Mouse (Mus musculus) Muller cell, postnatal 12 days (primary cell): Measurements from ENCODE around the gene B3gnt2.

ENCODE experiments used
- DNase-seq: peaks from one replicate; pipeline ENCODE4 v3.0.0-alpha.2; 2015; ENCODE audit errors: inconsistent ontology term

B3gnt2 gene

GRCm38 (mm10) chr11:22860335-22861227, at the start of gene B3gnt2:
Gene B3gnt2, minus strand, starts transcription at chr11:22860961.
- DNase-seq = no peak

- DNase-seq = no peak
These were observed 45.7 kb upstream of the B3gnt2 start for GRCm38 (mm10) chr11:22906453-22906865.

DNA sequence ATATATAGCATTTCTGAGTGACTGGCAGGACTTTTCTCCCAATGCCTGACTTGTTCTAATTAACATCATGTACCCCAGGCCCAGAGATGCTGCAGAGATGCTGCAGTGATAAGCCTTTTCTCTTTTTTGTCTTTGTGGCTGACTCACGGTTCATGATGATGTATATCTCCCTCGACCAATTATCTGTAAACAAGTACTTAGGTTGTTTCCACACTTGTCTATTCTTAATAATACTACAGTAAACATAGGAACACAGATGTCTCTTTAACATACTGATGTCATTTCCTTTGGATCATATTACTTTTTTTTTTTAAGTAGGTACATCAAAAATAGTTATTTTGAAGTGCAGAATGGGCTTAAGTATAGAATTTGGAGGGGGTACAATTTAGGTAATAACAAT, 42.2 kb upstream of the B3gnt2 start:
- no peak for DNase-seq

- no peak for DNase-seq
These were observed 39.3 kb upstream of the B3gnt2 start for GRCm38 (mm10) chr11:22900041-22900440.

DNA sequence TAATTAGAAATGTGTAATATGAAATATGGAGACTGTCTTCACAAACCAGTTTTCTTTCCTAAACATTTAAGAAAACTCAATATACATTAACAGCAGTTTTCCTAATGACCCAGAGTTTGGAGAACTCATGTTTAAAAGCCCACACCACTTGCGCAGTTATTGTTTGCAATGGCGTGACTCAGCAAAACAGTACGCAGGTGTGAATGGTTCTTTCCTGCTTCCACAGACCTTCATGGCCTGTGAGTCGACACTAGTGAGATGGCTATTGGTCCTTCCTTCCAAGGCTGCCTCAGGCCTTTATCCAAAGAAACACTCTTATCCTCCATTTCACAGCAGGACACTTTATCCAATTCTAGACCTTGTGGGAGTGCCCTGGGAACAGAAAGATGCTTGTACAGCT, 36.9 kb upstream of the B3gnt2 start:
- no peak for DNase-seq

GRCm38 (mm10) chr11:22897127-22897526, 36.4 kb upstream of the B3gnt2 start:
- no peak for DNase-seq

- DNase-seq = no peak
These were observed 32.3 kb upstream of the B3gnt2 start for GRCm38 (mm10) chr11:22893075-22893474.

- no peak for DNase-seq
These were observed 31.7 kb upstream of the B3gnt2 start for GRCm38 (mm10) chr11:22892466-22892865.

DNA sequence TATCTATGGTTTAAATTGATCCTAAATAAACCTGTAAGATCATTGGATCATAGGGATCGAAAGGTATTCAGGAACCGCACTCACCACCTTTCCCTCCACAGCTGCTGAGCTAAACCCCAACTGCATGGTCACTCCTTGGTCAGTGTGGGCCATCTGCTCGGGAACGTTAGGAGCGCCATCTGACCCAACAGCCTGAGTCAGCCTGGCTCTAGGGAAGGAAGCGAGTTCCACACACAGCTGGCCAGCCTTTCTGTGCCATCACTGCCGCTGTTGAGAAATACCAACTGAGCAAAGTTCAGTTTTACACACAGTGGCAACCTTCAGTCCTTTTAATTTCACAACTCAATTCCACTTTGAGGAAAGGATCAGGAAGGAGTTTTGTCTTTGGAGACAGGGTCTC, 31.1 kb upstream of the B3gnt2 start:
- no peak for DNase-seq

DNA sequence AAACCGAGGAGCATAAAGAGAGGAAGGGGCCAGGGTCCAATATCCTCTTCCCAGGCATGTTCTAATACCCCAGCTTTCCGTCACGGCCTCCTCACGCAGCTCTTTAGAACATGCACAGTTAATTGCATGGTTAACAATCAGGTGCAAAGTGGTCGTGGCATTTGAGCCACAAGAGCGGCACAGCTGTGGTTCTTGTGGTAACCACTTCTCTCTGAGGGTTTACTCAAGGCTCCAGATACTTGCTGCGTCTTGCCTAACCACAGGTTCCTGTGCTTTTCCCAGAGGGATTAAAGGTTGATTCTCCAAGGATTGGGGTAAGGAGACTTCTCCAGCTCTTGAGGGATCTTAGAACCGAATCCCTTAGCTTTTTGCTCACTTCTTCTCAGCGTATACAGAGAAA, 30.5 kb upstream of the B3gnt2 start:
- DNase-seq = no peak

- no peak for DNase-seq
These were observed 28.5 kb upstream of the B3gnt2 start for GRCm38 (mm10) chr11:22889224-22889623.

- DNase-seq = no peak
These were observed 26.2 kb upstream of the B3gnt2 start for GRCm38 (mm10) chr11:22886991-22887390.

DNA sequence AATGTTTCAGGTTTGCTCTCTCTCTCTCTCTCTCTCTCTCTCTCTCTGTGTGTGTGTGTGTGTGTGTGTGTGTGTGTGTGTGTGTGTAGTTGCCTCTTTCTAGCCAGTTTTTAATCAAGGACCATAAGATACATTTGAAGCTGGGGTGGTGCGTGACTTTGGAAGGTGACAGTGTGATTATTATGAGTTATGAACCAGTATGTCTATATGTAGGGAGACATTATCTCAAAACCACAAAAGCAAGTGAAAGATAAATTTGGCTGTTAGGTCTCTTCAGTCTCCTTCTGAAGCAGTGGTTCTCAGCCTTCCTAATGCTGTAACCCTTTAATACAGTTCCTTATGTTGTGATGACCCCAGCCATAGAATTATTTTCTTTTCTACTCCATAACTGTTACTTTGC, 24.6 kb upstream of the B3gnt2 start:
- DNase-seq = no peak

DNA sequence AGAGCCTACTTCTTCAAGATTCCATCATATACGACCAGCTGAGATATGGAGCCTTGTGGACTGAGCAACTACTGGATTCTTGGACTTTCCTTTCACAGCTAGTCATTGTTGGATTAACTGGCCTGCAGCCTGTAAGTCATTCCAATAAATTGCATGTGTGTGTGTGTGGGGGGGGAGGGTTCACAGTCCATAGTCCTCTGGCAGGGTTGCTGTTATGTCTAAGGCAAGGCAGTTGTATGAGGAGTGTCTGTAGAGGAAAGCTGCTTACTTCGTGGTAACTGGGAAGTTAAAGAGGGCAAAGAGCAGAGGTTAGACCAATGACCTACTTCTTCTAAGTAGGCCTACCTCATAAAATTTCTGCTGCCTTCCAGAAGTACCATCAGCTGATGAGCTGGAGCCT, 22.9 kb upstream of the B3gnt2 start:
- no peak for DNase-seq

GRCm38 (mm10) chr11:22882926-22883325, 22.2 kb upstream of the B3gnt2 start:
- no peak for DNase-seq

GRCm38 (mm10) chr11:22880383-22881172, 19.8 kb upstream of the B3gnt2 start:
- DNase-seq = no peak

DNA sequence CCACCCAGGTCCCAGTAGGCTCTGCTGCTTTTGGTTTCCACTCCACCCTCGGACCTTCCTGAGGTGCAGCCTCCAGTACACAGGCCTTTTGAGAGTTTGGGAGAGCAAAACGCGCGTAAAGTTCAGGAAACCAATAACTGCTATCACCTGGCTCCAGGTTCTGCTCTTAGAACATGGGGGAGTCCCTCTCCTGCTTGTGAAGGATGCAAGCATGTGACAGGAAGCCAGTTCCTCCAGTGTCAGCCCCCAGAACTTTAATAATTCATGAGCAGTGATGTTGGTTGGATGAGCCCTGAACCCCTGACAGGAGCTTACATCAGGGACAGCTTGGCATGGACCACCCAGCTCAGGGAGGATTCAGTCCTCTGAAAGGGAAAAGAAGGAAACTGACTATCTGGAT, 18.9 kb upstream of the B3gnt2 start:
- DNase-seq = no peak

- DNase-seq = no peak
These were observed 16.0 kb upstream of the B3gnt2 start for GRCm38 (mm10) chr11:22876680-22877330.

DNA sequence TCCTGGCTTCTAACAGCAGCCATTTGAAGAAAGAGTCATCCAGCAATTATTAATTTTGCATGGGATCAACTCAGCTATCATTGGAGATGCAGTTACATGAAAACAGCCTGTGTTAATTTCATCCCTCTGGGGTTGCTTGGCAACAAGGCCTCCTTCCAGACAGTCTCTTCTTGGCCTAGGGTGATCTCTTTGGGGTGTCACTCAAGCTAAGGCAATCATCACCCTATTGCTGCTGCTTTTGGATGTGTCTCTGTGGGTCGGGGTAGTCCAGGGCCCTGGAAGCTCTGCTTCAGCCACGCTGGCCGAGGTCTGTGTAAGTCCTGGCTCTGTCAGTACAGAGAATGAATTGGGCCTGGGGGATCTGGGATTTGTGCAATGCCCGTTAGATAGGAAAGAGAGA, 14.5 kb upstream of the B3gnt2 start:
- no peak for DNase-seq

DNA sequence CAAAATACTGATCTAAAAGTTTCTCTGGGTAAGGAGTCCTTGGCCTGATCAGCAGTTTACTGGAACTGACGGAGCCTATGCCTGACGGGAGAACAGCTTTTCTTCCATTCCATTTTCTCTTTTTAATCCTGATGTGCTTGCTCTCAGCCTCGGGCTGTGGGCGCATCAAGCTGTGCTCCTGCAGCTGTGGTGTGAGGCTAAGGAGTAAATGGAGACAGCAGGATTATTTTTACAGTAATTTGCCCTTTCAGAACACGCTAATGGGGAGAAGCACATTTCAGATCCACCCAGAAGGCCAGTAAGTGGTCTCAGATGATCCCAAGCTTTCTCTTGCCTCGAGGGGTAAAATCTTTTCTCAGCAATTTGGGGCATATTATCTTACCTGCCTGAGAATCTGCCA, 14.0 kb upstream of the B3gnt2 start:
- DNase-seq = no peak

DNA sequence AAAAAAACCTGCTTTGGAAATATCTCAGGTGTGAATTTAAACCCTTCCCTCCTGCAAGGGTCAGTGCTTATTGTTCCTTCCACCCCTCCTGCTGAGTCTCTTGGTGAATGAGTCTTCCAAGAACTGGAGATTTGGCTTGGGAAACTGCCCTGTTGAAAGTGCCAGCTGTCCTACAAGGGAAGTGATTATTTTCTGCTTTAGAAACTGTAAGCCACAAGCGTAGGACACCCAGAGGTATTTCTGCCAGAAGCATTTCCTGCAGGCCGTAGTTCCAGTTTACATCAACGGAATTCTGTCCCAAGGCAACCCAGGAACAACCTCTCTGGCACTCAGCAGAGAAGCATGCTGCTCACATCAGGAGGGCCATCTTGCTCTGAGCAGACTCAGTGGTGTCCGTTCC, 12.6 kb upstream of the B3gnt2 start:
- DNase-seq = peak; percentile 76

GRCm38 (mm10) chr11:22872307-22872680, 11.5 kb upstream of the B3gnt2 start:
- no peak for DNase-seq
